Mouse (Mus musculus) monocyte, adult 5-6 weeks (primary cell): ENCODE measurements around the gene Cdk2ap2. TPM values are rescaled to one million over a fixed set of nuclear protein-coding genes. Genes with fewer than 3 reads are reported as not detected.
"Not testable (repeated sequence)": the region's sequence is repeated elsewhere in the genome, so short reads cannot be mapped to it uniquely, and the experiment has no call there.

Experiments
- ATAC-seq: fragments of 153-309, 156-312 bp; replicated peaks from 2 replicates; pipeline ENCODE4 v1.8.0; 2017; ENCODE audit warnings: mild to moderate bottlenecking; ENCODE audit not compliant: low TSS enrichment, insufficient number of reproducible peaks, severe bottlenecking, poor library complexity, low FRiP score
- total RNA-seq: library from RNA; stranded (forward); fragments of 200-1000, 200-491, 200-594 nt; gene quantifications from 3 replicates; pipeline ENCODE4 v1.2.3, GENCODE M21; 2017

Gene Cdk2ap2
- total RNA-seq, 1 experiment from 2014 or later: 92.6 TPM

DNA sequence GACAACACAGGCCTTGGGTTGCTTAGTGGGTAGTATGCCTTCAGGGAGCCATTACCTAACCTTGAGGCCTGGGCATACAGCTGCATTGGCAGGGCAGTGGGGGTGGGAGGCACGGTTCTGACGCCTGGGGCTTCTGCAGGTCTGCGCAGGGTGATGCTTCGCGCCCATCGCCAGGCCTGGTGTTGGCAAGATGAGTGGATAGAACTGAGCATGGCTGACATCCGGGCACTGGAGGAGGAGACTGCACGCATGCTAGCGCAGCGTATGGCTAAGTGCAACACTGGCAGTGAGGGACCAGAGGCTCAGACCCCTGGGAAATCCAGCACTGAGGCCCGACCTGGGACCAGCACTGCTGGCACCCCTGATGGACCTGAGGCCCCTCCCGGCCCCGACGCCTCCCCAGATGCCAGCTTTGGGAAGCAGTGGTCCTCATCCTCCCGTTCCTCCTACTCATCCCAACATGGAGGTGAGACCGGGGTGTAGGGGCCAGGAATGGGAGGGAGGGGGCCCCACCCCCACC is 7.8 kb downstream of the Cdk2ap2 start:
- ATAC-seq: no peak

DNA sequence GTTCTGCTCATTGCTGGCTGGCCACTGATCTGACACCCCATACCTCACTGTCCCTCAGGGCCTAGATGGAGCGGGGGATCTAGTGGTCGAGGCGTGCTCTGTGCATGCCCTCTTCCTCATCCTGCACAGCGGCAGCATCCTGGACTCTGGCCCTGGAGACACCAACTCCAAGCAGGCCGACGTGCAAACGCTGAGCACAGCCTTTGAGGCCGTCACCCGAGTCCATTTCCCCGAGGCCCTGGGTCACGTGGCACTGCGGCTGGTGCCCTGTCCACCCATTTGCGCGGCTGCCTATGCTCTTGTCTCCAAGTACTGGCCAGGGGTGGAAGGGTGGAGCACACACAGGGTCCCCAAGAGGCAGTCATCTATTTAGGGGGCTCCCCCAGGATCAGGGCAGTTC is 9.7 kb downstream of the Cdk2ap2 start:
- no peak for ATAC-seq

DNA sequence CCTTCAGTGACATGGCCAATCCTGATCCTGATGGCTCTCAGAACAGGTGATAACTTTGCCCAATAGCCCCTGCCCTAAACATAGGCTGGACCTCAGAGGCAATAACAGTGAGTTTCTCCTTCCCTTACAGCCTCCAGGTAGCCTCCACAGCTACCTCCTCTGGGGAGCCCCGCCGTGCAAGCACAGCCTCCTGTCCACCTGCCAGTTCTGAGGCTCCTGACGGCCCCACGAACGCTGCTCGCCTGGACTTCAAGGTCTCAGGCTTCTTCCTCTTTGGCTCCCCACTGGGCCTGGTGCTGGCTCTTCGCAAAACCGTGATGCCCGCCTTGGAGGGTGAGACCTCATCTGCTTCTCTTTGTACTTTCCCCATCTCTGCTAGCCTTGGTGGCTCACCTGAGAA is 11.6 kb downstream of the Cdk2ap2 start:
- no peak for ATAC-seq

DNA sequence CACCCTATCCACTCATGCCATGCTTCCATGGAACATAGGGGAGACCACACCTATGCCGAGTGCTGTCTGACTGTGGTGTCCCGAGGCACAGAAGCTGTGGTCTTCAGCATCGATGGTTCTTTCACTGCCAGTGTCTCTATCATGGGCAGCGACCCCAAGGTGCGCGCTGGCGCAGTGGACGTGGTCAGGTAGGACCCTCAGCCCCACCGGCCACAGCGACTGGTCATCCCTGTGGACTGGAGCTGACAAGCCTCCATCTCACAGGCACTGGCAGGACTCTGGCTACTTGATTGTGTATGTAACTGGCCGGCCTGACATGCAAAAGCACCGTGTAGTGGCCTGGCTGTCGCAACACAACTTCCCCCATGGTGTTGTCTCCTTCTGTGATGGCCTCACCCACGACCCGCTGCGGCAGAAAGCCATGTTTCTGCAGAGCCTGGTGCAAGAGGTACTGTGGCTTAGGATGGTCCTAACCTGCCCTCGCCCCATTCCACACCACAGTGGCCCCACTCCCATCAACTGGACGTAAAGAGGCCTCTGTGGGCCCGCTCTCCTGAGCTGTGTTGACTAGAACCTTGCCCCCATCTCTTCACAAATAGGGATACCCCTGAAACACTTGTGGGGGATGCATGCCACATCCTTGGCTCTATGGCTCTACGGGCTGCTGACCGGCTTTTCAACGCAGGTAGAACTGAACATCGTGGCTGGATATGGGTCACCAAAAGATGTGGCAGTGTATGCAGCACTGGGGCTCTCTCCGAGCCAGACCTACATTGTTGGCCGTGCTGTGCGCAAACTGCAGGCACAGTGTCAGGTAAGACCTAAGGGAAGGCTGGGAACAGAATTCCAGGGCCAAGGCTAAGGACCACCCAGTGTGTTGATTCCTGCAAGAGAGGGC is 15.3 kb downstream of the Cdk2ap2 start:
- peak; percentile 37; the same call in 1 of the 2 replicates for ATAC-seq

DNA sequence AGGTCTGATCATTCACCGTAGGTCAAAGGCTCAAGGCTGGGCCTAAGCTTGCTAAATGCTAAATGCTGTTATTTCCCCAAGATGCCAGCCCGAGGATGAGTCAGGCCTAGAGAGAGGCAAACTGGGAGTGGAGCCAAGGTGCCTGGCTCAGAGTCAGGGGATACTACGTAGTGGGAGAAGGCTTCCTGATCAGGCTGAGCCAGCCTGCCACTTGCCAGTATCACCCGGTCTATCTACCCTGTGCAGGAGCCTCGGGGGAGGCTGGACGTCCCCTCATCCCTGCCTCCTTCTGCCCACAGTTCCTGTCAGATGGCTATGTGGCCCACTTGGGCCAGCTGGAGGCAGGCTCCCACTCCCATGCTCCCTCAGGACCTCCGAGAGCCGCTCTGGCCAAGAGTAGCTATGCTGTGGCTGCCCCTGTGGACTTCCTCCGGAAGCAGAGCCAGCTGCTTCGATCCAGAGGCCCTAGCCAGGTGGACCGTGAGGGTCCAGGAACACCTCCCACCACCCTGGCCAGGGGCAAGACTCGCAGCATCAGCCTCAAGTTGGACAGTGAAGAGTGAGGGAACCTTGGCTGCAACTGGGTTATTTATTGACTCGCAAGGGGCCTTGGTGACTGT is 16.3 kb downstream of the Cdk2ap2 start:
- peak; percentile 24 for ATAC-seq

DNA sequence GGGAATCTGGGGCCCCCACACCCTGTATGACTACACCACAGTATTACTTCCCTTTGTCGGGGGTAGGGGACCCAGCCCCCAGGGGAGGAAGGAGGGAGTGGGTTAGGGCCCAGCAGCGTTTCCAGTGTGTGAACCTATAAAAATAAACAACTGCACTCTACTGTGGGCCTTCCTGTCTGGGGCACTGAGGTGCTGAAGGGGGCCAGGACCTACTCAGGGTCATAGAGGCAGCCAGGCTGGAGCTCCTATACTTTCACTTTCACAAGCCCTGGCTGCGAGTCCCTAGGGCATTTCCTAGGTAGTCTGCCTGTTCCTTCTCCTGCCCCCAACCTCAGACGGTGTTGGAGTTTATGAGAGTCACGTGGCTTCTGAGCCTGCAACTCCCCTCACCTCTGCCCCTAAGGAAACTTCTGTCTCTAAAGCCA is 16.8 kb downstream of the Cdk2ap2 start:
- ATAC-seq: peak; percentile 55

DNA sequence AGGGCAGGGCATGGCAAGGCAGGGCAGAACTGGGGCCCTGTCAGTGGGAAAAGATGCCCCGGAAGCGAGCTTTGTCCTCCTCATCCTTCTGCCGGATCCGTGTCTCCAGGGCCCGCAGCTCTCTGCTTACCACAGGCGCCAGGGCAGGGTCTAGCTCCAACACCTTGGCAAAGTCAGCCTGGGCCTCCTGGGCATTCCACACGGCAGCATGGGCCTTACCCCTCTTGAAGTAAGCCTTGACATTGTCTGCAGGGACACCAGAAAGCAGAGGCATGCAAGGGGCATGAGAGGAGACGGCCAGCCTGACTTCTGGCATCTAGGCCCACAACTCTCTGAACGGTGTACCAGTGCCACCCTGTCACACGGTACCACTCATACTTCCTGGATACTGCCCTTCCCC is 17.6 kb downstream of the Cdk2ap2 start:
- ATAC-seq: no peak

DNA sequence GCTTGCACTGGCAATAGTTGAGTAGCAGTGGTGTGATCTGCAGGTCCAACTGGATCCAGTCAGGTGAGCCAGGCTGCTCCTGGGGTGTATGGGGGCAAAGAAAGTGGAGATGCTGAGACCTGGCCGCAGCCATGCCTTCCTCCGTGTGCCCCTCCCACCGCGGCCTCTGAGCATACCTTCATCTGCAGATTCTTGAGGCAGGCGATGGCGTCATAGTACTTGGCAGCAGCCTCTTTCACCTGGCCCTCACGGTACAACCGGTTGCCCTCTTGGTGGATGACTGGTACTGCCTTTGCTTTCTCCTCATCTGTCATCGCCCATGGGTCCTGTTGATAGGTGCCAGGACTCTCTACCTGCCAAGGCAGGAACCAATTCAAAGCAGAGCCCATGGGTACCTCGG is 18.2 kb downstream of the Cdk2ap2 start:
- ATAC-seq: no peak

DNA sequence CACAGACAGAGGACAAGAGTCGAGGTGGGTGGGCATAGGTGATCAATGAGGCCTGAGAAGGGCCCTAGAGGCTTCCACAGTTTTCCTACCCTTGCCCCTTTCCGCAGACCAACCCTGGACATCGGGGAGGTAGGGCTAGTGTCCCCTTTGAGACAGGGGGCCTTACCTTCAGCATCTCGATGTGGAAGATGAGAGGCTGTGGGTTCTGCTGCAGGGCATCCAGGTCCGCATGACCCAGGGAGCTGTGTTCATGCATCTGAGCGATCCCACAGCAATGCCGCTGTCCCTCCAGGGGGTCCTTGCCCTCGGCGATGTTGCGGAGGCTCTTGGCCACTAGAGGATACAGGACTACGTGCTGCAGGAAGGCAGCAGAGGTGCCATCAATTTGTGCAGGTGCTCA is 18.8 kb downstream of the Cdk2ap2 start:
- ATAC-seq: no peak

DNA sequence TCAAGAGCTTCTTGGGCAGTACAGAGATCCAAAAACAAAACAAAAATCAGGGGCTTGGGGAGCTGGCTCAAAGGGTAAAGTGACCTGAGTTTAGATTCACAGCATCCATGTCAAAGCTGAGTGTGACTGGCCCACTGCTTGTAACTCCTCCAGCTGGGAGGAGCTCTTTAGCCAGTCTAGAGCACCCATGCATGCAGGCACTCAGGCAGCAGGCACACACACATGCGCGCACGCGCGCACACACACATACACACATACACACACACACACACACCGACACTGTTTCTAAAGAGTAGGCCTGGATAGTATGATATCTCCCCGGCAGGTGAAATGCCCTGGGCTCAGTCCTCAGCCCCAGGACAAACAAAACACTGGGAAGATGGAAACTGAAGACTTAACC is 20.0 kb downstream of the Cdk2ap2 start:
- ATAC-seq: no peak

DNA sequence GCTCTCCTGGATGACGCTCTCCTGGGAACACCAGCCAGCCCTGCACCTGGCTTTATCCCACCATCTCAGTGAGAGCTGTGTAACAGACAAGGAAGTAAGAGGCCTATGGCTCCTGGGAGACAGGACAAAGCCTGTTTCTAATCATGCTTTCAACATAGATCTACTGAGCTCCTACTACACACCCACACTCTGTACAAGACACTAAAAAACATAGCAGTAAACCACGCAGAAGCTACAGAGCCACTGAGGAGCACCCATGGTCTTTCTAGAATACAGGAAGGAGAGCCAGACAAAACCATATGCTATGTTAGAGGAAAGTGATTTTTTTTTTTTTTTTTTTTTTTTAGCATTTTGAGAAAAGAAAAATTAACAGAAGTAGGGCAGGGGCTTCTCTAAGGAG is 21.4 kb downstream of the Cdk2ap2 start:
- ATAC-seq: no peak

DNA sequence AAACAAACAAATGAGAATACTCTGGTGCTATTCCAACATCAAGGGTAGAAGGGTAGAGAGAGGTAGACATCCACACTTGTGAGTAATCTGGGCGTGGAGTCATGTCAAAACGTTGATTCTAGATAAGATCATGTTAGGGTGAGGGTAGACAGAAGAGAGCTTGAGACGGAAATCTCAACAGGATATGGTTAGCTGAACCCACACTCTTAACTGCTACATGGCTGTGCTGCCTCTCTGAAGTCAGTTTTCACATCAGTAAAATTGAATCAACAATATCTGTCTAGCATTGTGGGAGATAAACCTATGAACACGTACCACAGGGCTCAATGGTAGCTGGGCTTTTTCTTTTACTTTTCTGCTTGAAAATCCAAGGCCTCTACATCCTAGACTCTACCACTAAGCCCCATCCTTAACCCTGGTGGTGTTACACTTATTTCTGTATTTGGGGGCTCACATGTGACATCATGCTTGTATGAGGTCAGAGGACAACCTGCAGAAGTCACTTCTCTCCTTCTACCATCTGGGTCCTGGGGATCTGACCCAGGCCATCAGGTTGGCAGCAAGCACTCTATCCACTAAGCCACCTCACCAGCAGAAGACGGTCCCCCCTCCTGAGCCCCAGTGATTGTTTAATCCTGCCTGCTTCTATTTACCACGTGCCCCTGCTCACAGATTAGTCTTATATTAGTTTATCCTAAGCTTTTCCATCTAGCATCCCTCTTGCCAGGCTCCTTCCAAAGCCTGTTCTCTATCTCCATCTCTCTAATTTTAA is 22.9 kb downstream of the Cdk2ap2 start:
- ATAC-seq: no peak

DNA sequence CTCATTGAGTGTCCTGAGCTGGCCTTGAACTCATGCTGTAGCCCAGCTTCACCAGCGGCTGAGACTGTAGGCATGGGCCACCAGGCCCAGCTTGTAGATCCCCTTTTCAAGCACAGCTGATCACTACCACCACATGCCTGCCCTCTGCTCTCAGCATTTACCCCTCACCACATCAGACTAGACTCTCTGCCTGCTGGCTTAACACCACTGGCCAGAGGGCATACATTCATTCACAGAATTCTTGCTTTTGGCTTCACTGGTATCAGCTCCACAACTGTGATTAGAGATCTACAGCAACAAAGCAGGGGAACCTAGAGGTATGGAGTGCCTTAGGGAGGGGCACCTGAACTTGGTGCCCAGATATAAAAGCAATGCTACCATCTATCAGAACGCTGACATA is 23.5 kb downstream of the Cdk2ap2 start:
- ATAC-seq: no peak

DNA sequence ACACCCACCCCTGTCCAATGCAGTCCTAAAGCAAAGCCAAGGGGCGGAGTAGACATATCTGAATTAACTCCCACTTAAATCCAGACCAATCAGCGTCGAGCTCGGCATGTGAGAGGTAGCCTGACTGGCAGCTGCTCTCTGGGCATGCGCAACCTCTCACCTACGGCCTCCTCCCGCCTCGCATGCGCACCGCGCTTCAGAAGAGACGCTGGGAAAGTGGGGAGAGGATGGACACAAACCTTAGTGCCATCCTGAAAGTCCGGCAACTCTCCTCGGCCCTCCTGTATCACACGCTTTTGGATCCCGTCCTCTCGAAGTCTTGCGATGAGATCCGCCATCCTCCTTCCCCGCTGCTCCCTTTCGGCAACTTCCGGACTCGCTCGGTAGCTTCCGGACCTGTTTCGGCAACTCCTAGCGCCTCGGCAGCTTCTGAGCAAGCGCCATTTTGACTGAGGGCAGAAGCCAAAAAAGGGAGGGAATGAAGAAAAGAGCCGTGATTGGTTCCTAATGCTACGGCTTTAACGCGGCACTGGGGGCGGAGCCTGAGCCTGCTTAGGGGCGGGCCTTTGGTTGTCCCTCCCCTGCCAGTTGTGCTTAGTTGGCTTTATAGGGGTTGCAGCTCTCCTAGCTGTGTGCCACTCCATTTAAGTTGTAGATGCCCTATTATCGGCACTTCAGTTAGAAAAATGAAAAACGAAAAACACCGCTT is 24.3 kb downstream of the Cdk2ap2 start:
- ATAC-seq: peak; percentile 65

DNA sequence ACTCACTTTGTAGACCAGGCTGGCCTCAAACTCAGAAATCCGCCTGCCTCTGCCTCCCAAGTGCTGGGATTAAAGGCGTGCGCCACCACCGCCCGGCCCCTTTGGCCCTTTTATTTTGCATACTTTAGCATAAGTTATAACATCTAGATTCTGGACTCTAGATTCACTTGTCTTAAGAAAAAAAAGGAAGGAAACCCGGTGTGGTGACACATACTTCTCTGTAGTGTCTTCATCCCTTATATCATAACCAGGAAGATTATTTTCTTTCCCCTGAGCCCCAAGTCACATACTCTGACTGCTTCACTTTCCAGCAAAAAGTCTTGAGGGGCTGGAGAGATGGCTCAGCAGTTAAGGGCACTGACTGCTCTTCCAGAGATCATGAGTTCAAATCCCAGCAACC is 24.9 kb downstream of the Cdk2ap2 start:
- ATAC-seq: 0 out of 2 replicates have a peak, but pooled peaks have one; percentile 7

DNA sequence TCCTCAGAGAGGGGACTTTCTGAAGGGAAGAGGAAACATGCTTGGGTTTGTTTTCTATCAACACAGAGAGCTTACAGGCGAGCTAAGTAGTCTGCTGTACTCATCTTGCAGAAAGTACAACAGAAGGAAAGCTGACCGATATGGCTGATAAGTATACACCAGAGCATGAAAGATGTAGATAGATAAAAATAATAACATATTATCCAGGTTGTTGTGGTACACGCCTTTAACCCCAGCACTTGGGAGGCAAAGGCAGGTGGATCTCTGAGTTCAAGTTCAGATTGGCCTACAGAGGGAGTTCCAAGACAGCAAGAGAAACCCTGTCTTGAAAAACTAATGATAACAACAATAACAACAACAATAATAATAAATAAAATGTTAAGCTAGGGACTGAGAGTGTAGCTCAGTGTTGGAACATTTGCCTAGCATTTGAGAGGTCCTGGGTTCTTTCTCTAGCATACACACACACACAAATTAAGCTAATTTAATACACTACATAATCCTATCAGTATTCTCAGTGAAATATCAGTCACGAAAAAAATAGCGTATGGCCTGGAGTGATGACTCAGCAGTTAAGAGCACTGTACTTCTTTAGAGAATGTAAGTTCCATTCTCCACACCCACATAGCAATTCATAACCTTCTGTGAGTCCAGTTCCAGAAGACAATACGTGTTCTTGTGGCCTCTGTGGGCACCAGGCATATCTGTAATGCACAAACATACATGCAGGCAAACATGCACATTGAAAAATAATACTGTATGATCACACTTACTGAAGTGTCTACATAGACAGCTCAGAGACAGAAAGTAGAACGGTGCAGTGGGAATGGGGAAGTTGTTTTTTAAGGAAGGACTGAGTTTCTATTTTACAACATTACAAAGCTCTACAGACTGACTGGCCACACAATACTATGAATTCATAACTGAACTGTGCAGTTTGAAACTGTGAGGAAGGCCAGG is 25.7 kb downstream of the Cdk2ap2 start:
- 0 out of 2 replicates have a peak, but pooled peaks have one; percentile 13 for ATAC-seq

DNA sequence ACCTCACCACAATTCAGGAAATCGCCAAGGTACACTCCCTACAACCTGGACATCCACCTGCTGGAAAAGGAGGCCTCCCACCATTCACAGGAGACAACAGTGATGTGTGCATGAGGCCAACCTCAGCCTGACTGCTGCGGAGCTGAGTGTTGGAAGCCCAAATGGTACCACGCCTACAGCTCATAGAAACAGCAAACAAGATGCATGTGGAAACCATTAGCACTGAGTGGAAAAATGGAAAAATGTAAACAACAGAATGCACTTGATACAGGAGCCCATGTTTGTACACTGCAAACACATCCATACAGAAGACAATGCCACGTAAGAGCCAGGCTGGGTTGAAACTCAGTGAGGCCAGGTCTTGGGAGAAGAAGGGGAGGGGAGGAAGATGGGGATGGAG is 27.4 kb downstream of the Cdk2ap2 start:
- ATAC-seq: no peak

DNA sequence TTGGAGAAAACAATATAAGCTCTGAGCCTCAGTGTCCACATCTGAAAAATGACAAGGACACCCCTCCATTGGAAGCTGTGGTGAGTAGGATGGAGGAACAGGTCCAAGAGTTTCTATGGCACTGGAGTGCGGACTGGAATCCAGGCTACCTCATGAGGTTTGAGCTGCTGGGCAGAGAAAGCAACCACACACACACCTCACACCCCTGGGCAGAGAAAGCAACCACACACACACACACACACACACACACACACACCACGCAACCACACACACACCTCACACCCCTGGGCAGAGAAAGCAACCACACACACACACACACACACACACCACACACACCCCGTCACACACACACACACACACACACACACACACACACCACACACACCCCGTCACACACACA is 28.3 kb downstream of the Cdk2ap2 start:
- not testable (repeated sequence) for ATAC-seq
